Mouse (Mus musculus) layer of hippocampus, adult 11-12 months (tissue): ENCODE measurements around the gene Hnrnpa2b1.

Experiments used
- DNase-seq: peaks from one replicate; pipeline ENCODE4 v3.0.0; 2022; ENCODE audit warnings: low spot score

Hnrnpa2b1 gene

GRCm38 (mm10) chr6:51468891-51469561, 668 bp downstream of the Hnrnpa2b1 start:
- peak; percentile 73 for DNase-seq

GRCm38 (mm10) chr6:51467649-51468048, 2.0 kb downstream of the Hnrnpa2b1 start:
- no peak for DNase-seq

DNA sequence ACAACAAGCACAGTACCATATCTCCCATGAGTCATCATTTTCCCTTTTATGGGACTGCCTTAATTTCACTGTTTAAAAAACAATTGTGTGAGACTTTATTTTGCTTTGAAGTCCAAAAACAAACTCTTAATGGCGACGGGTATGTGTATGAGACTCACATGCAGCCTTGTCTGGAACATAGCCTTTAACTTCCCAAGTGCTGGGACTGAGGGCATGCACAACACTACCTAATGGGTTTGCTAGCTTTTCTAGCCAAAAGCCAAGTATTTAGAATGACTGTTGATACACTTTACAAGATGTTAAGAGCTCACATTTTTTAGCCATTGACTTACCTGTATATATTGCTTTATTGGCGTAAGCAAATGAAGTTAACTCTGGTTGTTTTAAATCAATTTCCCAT, 9.3 kb downstream of the Hnrnpa2b1 start:
- no peak for DNase-seq

DNA sequence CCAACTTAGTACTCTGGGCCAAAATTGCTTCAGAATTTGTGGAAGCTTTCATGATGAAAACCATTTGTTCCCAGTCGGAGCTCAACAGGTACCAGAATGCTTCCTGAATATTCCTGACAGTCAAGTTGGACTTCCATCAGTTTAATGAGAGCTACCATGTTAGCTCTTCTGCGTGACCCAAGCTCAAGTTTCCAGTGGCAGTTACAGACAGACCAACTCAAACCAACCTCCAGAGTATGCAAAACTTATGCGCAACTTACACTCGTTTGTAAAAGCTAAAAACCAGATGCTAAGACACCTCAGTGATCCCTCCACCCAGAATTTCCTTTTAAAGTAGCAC, 9.7 kb downstream of the Hnrnpa2b1 start:
- DNase-seq, result no peak

GRCm38 (mm10) chr6:51459313-51460020, 10.2 kb downstream of the Hnrnpa2b1 start:
- DNase-seq, result no peak

GRCm38 (mm10) chr6:51458925-51459312, 10.8 kb downstream of the Hnrnpa2b1 start:
- no peak for DNase-seq

DNA sequence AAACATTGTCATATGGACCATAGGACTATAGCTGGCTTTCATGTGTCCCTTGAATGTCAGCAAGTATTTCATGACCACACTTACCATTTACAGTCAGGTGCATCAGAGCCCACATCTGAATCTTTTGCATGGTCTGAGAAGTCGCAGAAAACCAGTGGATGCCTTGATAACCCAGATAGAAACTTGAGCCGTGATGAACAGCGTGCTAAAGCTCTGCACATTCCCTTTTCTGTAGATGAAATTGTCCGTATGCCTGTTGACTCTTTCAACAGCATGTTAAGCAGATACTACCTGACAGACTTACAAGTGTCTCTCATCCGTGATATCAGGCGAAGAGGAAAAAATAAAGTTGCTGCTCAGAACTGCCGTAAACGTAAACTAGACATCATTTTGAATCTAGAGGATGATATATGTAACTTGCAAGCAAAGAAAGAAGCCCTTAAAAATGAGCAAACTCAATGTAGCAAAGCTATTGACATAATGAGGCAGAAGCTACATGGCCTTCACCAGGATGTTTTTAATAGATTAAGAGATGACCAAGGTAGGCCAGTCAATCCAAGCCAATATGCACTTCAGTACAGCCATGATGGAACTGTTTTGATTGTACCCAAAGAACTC, 11.8 kb downstream of the Hnrnpa2b1 start:
- DNase-seq, result no peak

DNA sequence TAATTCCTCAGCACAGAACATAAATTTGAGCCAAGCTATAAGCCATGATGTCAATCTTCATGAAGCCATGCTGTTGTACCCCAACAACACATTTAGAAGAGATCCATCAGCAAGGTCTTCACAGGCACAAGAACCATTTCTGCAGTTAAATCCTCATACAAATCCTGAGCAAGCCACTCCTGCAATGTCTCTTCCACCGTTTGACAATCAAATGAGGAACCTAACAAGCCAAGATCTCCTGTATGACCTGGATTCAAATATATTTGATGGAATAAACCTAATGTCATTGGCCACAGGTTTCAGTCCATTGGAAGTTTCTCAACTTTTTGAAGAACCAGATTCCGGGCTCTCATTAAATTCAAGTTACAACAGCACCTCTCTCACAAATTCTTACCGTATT, 12.4 kb downstream of the Hnrnpa2b1 start:
- DNase-seq, result no peak

- no peak for DNase-seq
Observed at GRCm38 (mm10) chr6:51456198-51456597, 13.5 kb downstream of the Hnrnpa2b1 start.

- no peak for DNase-seq
Observed at GRCm38 (mm10) chr6:51454949-51455348, 14.7 kb downstream of the Hnrnpa2b1 start.

DNA sequence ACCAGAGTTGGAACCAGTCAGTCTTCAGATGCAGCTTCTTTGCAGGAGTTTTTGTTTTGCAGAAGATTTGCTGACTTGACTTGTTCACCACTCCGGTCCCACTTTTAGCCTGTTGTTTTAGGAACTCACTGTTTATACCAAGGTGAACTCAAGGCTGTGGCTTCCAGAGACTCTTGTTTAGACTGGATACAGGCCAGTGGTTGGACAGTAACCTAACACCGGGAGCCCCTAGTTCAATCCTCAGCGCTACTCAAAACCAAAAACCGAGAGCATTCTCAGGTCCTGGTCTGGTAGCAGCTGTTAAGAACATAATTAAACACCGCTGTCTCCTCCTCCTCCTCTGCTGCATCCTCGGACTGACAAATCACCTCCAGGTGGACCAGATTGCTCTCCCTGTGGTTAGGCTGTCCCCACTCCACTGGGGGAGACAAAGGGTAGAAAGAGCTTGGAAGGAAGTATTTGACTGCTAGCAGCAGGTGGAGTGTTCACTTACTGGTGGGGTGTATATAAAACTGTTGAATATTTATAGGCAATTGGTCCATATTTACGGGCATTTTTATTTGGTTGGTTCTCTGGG, 16.7 kb downstream of the Hnrnpa2b1 start:
- no peak for DNase-seq

- no peak for DNase-seq
Observed at GRCm38 (mm10) chr6:51442191-51442835, 27.4 kb downstream of the Hnrnpa2b1 start.

DNA sequence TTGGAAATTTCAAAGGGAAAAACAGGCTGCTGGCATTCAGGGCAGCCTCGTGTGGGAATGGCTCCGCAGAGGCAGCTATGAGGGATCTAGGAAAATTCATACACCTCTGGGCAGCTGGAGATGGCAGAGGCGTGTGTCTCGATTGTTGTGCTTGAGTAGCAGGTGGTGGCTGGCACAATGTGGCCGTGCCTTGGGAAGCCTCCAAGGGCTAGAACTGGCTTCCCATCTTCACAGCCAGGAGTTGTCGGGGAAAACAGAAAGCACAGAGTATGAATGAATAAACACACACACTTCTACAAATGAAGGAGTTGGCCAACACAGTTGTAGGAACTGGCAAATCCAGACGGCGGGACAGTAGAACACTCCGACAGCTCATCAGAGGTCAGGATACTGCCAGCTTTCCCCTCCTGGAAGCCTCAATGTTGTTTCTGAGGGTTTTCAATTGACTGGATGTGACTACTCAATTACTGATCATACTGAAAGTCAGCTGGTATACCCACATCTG, 30.8 kb downstream of the Hnrnpa2b1 start:
- no peak for DNase-seq

DNA sequence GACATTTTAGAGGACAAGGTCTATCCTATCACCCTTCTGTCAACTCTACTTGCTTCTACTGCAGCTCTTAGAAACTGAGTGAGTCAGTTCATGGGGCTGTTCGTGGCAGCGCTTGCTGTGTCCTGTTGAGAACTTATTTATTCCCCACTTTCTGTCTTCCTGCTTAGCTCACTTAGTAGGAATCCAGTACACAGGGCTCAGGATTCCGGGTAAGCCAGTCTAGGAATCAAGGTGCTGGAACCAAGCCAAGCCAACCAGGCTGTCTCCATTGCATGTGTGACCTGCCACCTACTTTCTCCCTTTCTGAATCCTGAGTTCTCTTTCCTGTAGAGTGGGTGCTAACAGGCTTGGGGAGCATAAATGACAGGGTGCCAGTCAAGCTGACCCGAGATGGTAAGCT, 32.0 kb downstream of the Hnrnpa2b1 start:
- DNase-seq, result no peak

GRCm38 (mm10) chr6:51434270-51434669, 35.4 kb downstream of the Hnrnpa2b1 start:
- no peak for DNase-seq

- DNase-seq, result peak; percentile 65
Observed at GRCm38 (mm10) chr6:51432535-51433397, 36.9 kb downstream of the Hnrnpa2b1 start, which contains the start of gene Nfe2l3. TSS of gene Nfe2l3 (plus strand) at chr6:51432670.

- DNase-seq, result no peak
Observed at GRCm38 (mm10) chr6:51424537-51424936, 45.2 kb downstream of the Hnrnpa2b1 start.

DNA sequence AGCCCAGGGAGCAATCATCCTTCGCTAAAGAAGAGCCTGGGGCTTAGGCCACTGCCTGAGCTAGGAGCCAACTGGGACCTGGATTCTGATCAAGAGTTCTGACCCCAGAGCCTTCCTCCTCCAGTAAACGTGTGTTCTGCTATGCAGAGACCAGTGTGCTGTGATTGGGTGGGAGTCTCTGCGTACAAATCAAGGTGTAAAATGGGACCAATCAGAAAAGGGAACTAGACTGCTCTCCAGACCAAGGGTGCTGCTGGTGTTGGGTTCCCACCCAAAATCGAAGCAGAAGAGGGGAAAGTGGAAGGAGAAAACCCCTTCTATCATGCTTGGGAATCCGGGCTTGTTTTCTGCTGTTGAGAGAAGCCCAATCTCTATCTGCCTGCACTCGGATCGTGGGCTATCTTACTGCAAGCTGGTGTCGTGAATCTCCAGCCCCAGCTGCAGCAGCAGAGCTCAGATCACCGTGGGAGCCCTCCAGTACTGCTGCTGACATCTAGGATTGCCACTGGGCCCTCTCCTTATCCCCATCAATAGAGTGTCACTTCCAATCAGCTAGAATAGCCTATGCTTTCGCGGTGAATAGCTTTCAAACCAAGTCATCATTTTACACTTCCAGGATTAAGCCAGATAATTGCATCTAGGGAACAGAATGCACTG, 46.1 kb downstream of the Hnrnpa2b1 start:
- DNase-seq, result no peak

DNA sequence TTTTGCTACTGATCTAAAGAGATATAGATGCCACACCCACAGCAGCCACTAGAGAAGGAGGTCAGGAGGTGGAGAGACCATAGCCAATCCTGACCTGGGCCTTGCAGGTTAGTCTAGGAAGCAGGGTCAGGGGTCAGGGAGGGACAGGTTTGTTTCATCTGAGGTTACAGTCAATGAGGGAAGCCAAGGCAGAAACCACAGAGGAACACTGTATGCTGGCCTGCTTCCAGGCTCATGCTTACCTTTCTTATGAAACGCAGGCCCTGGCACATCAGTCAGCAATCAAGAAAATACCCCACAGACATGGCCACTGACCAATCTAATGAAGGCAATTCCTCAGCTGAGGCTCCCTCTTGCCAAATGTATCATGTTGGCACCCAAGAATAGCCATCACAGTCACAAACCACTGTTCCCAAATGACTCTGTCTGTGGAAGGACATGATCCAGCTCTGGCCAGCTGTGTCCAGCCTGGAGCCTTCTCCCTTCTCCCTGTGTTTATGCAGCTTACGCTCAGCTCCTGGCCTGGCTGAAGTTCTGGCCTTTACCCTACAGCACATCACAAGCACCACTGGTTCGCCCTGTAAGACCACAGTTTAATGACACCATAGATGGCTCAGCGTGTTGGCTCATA, 52.3 kb downstream of the Hnrnpa2b1 start:
- no peak for DNase-seq

GRCm38 (mm10) chr6:51416433-51416832, 53.3 kb downstream of the Hnrnpa2b1 start:
- DNase-seq, result peak; percentile 23
